Mouse (Mus musculus) CH12.LX (cell line): Measurements from ENCODE around the gene Fndc4. TPM values are rescaled to one million over a fixed set of nuclear protein-coding genes. Genes with fewer than 3 reads are reported as not detected.
A peak's percentile ranks its signal among the peaks of the same experiment; 100 is the strongest.

ENCODE experiments used
- DNase-seq: peaks from one replicate; pipeline ENCODE4 v3.0.0-alpha.2; 2013; ENCODE audit errors: extremely low read depth
- H3K27ac ChIP-seq: 2 replicates; pipeline ENCODE4 v1.5.1; 2012; ENCODE audit warnings: low read depth, mild to moderate bottlenecking, control low read depth, moderate library complexity; ENCODE audit not compliant: insufficient read depth
- H3K27me3 ChIP-seq: replicated peaks from 2 replicates; pipeline ENCODE3; 2012; ENCODE audit warnings: inconsistent platforms
- H3K36me3 ChIP-seq, 2 experiments: replicated peaks in 1 of 2; 2 replicates each; pipeline versions ENCODE3 to v1.6.1; 2012; ENCODE audit warnings: inconsistent platforms in 1 of 2, low read length in 1 of 2, mild to moderate bottlenecking in 1 of 2, mixed read lengths in 1 of 2, moderate library complexity in 1 of 2; ENCODE audit not compliant: control insufficient read depth in 1 of 2, insufficient read depth in 1 of 2
- H3K4me1 ChIP-seq, 2 experiments: 2 replicates each; pipeline ENCODE4 v1.6.1; 2012; ENCODE audit warnings: inconsistent platforms in 1 of 2, moderate library complexity in 1 of 2; ENCODE audit not compliant: insufficient read depth in 2 of 2, control insufficient read depth in 1 of 2
- H3K4me2 ChIP-seq: 2 replicates; pipeline ENCODE4 v1.6.1; 2012; ENCODE audit warnings: low read depth, mild to moderate bottlenecking, control low read depth; ENCODE audit not compliant: poor library complexity, insufficient read depth, severe bottlenecking
- H3K4me3 ChIP-seq, 3 experiments: fragments of 150-350 bp in 1 of 3; sonication (generic) in 1 of 3; replicated peaks in 1 of 3; 2 replicates each; pipeline versions ENCODE3 to v1.5.1; 2011 to 2012; ENCODE audit warnings: low read depth in 2 of 3, low read length in 2 of 3, mild to moderate bottlenecking in 2 of 3, moderate library complexity in 2 of 3, control low read depth in 1 of 3, improper control_type of control experiment in 1 of 3, inconsistent platforms in 1 of 3, mixed read lengths in 1 of 3; ENCODE audit not compliant: poor library complexity in 1 of 3
- H3K79me2 ChIP-seq: replicated peaks from 2 replicates; pipeline ENCODE4 v1.6.1; 2012; ENCODE audit warnings: mild to moderate bottlenecking, moderate library complexity; ENCODE audit not compliant: control insufficient read depth, poor library complexity, insufficient read depth, severe bottlenecking; ENCODE audit errors: extremely low read depth
- H3K9ac ChIP-seq: 2 replicates; pipeline ENCODE4 v1.6.1; 2012; ENCODE audit warnings: low read depth, mild to moderate bottlenecking, control low read depth, moderate library complexity; ENCODE audit not compliant: insufficient read depth
- H3K9me3 ChIP-seq: replicated peaks from 2 replicates; pipeline ENCODE3; 2012; ENCODE audit warnings: low read length, inconsistent platforms, mixed read lengths
- CHD1 ChIP-seq: IDR thresholded peaks from 2 replicates; pipeline ENCODE4 v1.6.1; 2012; ENCODE audit warnings: low read depth, low read length, improper control_type of control experiment, inconsistent platforms
- CHD2 ChIP-seq: IDR thresholded peaks from 2 replicates; pipeline ENCODE4 v1.6.1; 2011; ENCODE audit warnings: low read length, improper control_type of control experiment
- CTCF ChIP-seq, 2 experiments: IDR thresholded peaks in 1 of 2; conservative IDR thresholded peaks in 1 of 2; 2 replicates each; pipeline ENCODE4 v1.5.1; 2011 to 2012; ENCODE audit warnings: low read depth in 2 of 2, low read length in 2 of 2, improper control_type of control experiment in 1 of 2, inconsistent platforms in 1 of 2, mild to moderate bottlenecking in 1 of 2, moderate library complexity in 1 of 2
- JUN ChIP-seq: IDR thresholded peaks from 2 replicates; pipeline ENCODE4 v1.6.1; 2011; ENCODE audit warnings: low read depth, mild to moderate bottlenecking, low read length, improper control_type of control experiment, moderate library complexity; ENCODE audit not compliant: insufficient read depth
- KAT2A ChIP-seq: IDR thresholded peaks from 2 replicates; pipeline ENCODE4 v1.6.1; 2012; ENCODE audit warnings: low read length, improper control_type of control experiment, inconsistent platforms; ENCODE audit not compliant: insufficient replicate concordance
- MAZ ChIP-seq: IDR thresholded peaks from 2 replicates; pipeline ENCODE4 v1.6.1; 2012; ENCODE audit warnings: low read depth, mild to moderate bottlenecking, inconsistent platforms, low read length, improper control_type of control experiment, moderate library complexity
- MYC ChIP-seq: IDR thresholded peaks from 2 replicates; pipeline ENCODE4 v1.6.1; 2011; ENCODE audit warnings: low read depth, mild to moderate bottlenecking, improper control_type of control experiment, low read length
- NRF1 ChIP-seq: IDR thresholded peaks from 2 replicates; pipeline ENCODE4 v1.6.1; 2014; ENCODE audit warnings: low read depth, mild to moderate bottlenecking, inconsistent platforms, low read length, improper control_type of control experiment, moderate library complexity
- PAX5 ChIP-seq: IDR thresholded peaks from 2 replicates; pipeline ENCODE4 v1.6.1; 2012; ENCODE audit warnings: low read length, inconsistent platforms, mixed read lengths
- POLR2A ChIP-seq: IDR thresholded peaks from 2 replicates; pipeline ENCODE4 v1.6.1; 2011; ENCODE audit warnings: low read depth, mild to moderate bottlenecking, improper control_type of control experiment, low read length
- POLR2AphosphoS2 ChIP-seq: IDR thresholded peaks from 2 replicates; pipeline ENCODE4 v1.6.1; 2011; ENCODE audit warnings: low read depth, low read length, improper control_type of control experiment
- RAD21 ChIP-seq: IDR thresholded peaks from 2 replicates; pipeline ENCODE4 v1.6.1; 2011; ENCODE audit warnings: low read depth, mild to moderate bottlenecking, low read length, improper control_type of control experiment, moderate library complexity
- SIN3A ChIP-seq: IDR thresholded peaks from 2 replicates; pipeline ENCODE4 v1.6.1; 2012; ENCODE audit warnings: low read length, improper control_type of control experiment, inconsistent platforms
- SMC3 ChIP-seq: IDR thresholded peaks from 2 replicates; pipeline ENCODE4 v1.6.1; 2011; ENCODE audit warnings: low read depth, low read length, improper control_type of control experiment
- TCF12 ChIP-seq: IDR thresholded peaks from 2 replicates; pipeline ENCODE4 v1.6.1; 2014; ENCODE audit warnings: low read depth, mild to moderate bottlenecking, inconsistent platforms, low read length, improper control_type of control experiment
- USF1 ChIP-seq: IDR thresholded peaks from 2 replicates; pipeline ENCODE4 v1.6.1; 2014; ENCODE audit warnings: low read depth, mild to moderate bottlenecking, inconsistent platforms, low read length, improper control_type of control experiment
- USF2 ChIP-seq: conservative IDR thresholded peaks from 2 replicates; pipeline ENCODE4 v1.6.1; 2011; ENCODE audit warnings: low read depth, low read length, improper control_type of control experiment
- ZNF384 ChIP-seq: IDR thresholded peaks from 2 replicates; pipeline ENCODE4 v1.6.1; 2012; ENCODE audit warnings: low read depth, low read length, improper control_type of control experiment, inconsistent platforms
- dilution Hi-C: fragments of 300-500 bp; cut with MboI; formaldehyde crosslinking; loops from 2 replicates; pipeline ENCODE4 v1.14.3; 2020; ENCODE audit warnings: low sequenced_read_pairs; ENCODE audit not compliant: extremely low pct_unique_long_range_greater_than_20kb, extremely low pct_ligation_motif_present
- in situ Hi-C: fragments of 300-500 bp; cut with MboI; formaldehyde crosslinking; loops from 3 replicates; pipeline ENCODE4 v1.14.3; 2019; ENCODE audit warnings: low sequenced_read_pairs, low pct_ligation_motif_present, low pct_unique_long_range_greater_than_20kb, mixed read lengths
- polyA plus RNA-seq: library from polyadenylated mRNA; unstranded; fragments of >175 nt; gene quantifications from 2 replicates; pipeline ENCODE4 v1.2.1, GENCODE M21; 2012; ENCODE audit warnings: low read depth; ENCODE audit not compliant: insufficient read length
- total RNA-seq, 2 experiments: library from RNA; depleted of rRNA; stranded (reverse); fragments of 300-350 nt in 1 of 2; fragments of >200 nt in 1 of 2; gene quantifications; 2 replicates each; pipeline ENCODE4 v1.2.3; 2012 to 2014

Gene Fndc4
- total and polyA plus RNA-seq, 3 experiments, result 0.13 TPM; not detected in 2

DNA sequence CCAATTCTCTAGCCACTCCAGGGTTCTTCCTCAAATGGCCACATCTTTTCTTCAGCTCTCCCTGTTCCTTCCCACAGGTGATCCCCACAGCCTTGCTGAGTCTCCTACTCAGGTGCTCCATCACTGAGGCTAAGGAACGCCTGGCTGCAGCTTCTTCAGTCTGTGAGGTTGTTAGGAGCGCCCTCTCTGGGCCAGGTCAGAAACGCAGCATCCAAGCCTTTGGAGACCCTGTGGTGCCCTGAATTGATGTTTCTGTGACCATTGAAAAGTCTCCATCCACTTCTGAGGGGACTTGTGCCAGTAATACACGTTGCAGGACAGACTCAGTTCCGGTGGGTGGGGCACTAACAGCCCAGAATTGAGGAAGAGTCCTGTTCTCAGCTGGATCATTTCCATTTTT, 31.0 kb upstream of the Fndc4 start:
- peak; percentile 14 for DNase-seq
- no peaks in the 10 kb centered on the region for H3K79me2 ChIP-seq
- no peak overlapping the region for H3K4me2 ChIP-seq
- dilution Hi-C loops, result no loop called here
- H3K9me3 ChIP-seq, result peaks cover 4% of the 10 kb centered on the region
- TF ChIP-seq CHD2 (no peak), CTCF (conservative IDR thresholded peaks at IDR 0.05 in 1 of 2, IDR thresholded peaks at IDR 0.05 in 1 of 2; ENCODE audit: low read depth in 2 of 2, low read length in 2 of 2) (peak in 1 of 2 experiments; percentile 55; a peak in 2 of 4 replicates), PAX5 (no peak), SMC3 (0 out of 2 replicates have a peak, but pooled peaks have one; percentile 12), KAT2A (no peak), RAD21 (peak; percentile 26)
- H3K36me3 ChIP-seq, result no peaks in the 10 kb centered on the region
- peaks cover 29% of the 10 kb centered on the region for H3K27me3 ChIP-seq
- H3K4me3 ChIP-seq, result no peak overlapping the region
- no peak overlapping the region for H3K27ac ChIP-seq
- H3K9ac ChIP-seq, result no peak overlapping the region
- H3K4me1 ChIP-seq, result no peaks in the 10 kb centered on the region
- in situ Hi-C loops, result no loop called here

GRCm38 (mm10) chr5:31324085-31324484, 28.2 kb upstream of the Fndc4 start:
- in situ Hi-C loops, result no loop called here
- Histone ChIP-seq H3K9me3 (peaks cover 8% of the 10 kb centered on the region), H3K27ac (no peak overlapping the region), H3K36me3 (no peaks in the 10 kb centered on the region), H3K9ac (no peak overlapping the region), H3K4me3 (no peak overlapping the region), H3K79me2 (no peaks in the 10 kb centered on the region), H3K27me3 (peaks cover 32% of the 10 kb centered on the region), H3K4me2 (no peak overlapping the region), H3K4me1 (no peaks in the 10 kb centered on the region)
- no peak for DNase-seq
- TF ChIP-seq USF1 (no peak), POLR2A (no peak), SIN3A (no peak), CHD1 (no peak), MAZ (no peak), USF2 (no peak), JUN (no peak), NRF1 (no peak), TCF12 (no peak), MYC (no peak), ZNF384 (no peak), POLR2AphosphoS2 (no peak)
- dilution Hi-C loops, result no loop called here
